Mouse (Mus musculus): ENCODE results near the gene Tor4a. TPM values are rescaled to one million over a fixed set of nuclear protein-coding genes. Genes with fewer than 3 reads are reported as not detected.

Tor4a gene
- polyA plus RNA-seq, 1 experiment from 2014 or later = 12.8 TPM

GRCm38 (mm10) chr2:25238106-25238505, 41.4 kb upstream of the Tor4a start:
- H3K36me3 ChIP-seq (ENCODE audit: control insufficient read depth, insufficient read depth, low read length) = no peaks in the 10 kb centered on the region
- no peak overlapping the region for H3K4me3 ChIP-seq (ENCODE audit: low read depth, low read length)
- no peaks in the 10 kb centered on the region for H3K9me3 ChIP-seq (ENCODE audit: control insufficient read depth, low read depth, low read length)
- no peak for ATAC-seq (ENCODE audit: insufficient number of reproducible peaks, insufficient read depth, low FRiP score, low read depth)
- H3K27me3 ChIP-seq (ENCODE audit: control insufficient read depth, insufficient read depth, low read length) = 0 out of 2 replicates have a peak, but pooled peaks cover 11% of the 10 kb centered on the region
- peaks cover 18% of the 10 kb centered on the region; the same call in 1 of the 2 replicates for H3K4me1 ChIP-seq (ENCODE audit: control insufficient read depth, insufficient read depth, low read length)
- no peak overlapping the region for H3K27ac ChIP-seq (ENCODE audit: low read length)
- no peak overlapping the region for H3K9ac ChIP-seq (replicated peaks; ENCODE audit: low read depth, low read length)
- H3K4me2 ChIP-seq (replicated peaks; ENCODE audit: low read depth, low read length) = no peak overlapping the region

DNA sequence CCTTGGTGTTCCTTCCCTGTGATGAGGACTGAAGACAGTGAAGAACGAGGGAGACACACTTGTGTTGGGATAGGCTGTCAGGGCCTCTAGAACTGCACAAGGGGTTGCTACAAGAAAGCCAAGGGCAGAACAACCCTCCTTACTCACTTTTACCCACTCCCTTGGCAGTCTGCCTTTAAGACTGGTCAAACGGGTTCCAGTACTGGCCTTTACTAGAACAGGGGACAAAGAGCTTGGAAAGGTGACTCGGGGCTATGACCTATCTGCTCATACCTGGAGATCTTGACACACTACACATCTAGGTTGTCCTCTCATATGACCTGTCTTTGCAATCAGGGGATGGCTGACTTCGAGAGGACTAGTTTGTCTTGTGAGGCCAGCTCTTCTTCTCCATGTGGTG, 40.8 kb upstream of the Tor4a start:
- 60% methylated on average over 4 of the region's 4 CpGs for WGBS
- Histone ChIP-seq H3K4me1 (ENCODE audit: control insufficient read depth, insufficient read depth, low read length) (peaks cover 18% of the 10 kb centered on the region; the same call in 1 of the 2 replicates), H3K9ac (replicated peaks; ENCODE audit: low read depth, low read length) (no peak overlapping the region), H3K4me3 (ENCODE audit: low read depth, low read length) (no peak overlapping the region), H3K9me3 (ENCODE audit: control insufficient read depth, low read depth, low read length) (no peaks in the 10 kb centered on the region), H3K4me2 (replicated peaks; ENCODE audit: low read depth, low read length) (no peak overlapping the region), H3K27me3 (ENCODE audit: control insufficient read depth, insufficient read depth, low read length) (0 out of 2 replicates have a peak, but pooled peaks cover 8% of the 10 kb centered on the region), H3K27ac (ENCODE audit: low read length) (no peak overlapping the region), H3K36me3 (ENCODE audit: control insufficient read depth, insufficient read depth, low read length) (no peaks in the 10 kb centered on the region)
- ATAC-seq (ENCODE audit: insufficient number of reproducible peaks, insufficient read depth, low FRiP score, low read depth) = no peak

- H3K36me3 ChIP-seq (ENCODE audit: control insufficient read depth, insufficient read depth, low read length) = no peaks in the 10 kb centered on the region
- no peak within 1 kb of the TSS for H3K4me3 ChIP-seq (ENCODE audit: low read depth, low read length)
- H3K9me3 ChIP-seq (ENCODE audit: control insufficient read depth, low read depth, low read length) = no peaks in the 10 kb centered on the region
- H3K9ac ChIP-seq (replicated peaks; ENCODE audit: low read depth, low read length) = no peak within 1 kb of the TSS; the same call in 1 of the 2 replicates
- 0 out of 2 replicates have a peak, but pooled peaks cover 3% of the 10 kb centered on the region for H3K27me3 ChIP-seq (ENCODE audit: control insufficient read depth, insufficient read depth, low read length)
- no peak for ATAC-seq (ENCODE audit: insufficient number of reproducible peaks, insufficient read depth, low FRiP score, low read depth)
- H3K4me1 ChIP-seq (ENCODE audit: control insufficient read depth, insufficient read depth, low read length) = peaks cover 16% of the 10 kb centered on the region; the same call in 1 of the 2 replicates
- H3K27ac ChIP-seq (ENCODE audit: low read length) = no peak within 1 kb of the TSS
- WGBS = 34% methylated on average over 8 of the region's 8 CpGs
- H3K4me2 ChIP-seq (replicated peaks; ENCODE audit: low read depth, low read length) = no peak within 1 kb of the TSS
Measured at GRCm38 (mm10) chr2:25236614-25237013, 39.9 kb upstream of the Tor4a start, which contains the start of gene Rnf224. TSS of gene Rnf224 (minus strand) at chr2:25236787.

DNA sequence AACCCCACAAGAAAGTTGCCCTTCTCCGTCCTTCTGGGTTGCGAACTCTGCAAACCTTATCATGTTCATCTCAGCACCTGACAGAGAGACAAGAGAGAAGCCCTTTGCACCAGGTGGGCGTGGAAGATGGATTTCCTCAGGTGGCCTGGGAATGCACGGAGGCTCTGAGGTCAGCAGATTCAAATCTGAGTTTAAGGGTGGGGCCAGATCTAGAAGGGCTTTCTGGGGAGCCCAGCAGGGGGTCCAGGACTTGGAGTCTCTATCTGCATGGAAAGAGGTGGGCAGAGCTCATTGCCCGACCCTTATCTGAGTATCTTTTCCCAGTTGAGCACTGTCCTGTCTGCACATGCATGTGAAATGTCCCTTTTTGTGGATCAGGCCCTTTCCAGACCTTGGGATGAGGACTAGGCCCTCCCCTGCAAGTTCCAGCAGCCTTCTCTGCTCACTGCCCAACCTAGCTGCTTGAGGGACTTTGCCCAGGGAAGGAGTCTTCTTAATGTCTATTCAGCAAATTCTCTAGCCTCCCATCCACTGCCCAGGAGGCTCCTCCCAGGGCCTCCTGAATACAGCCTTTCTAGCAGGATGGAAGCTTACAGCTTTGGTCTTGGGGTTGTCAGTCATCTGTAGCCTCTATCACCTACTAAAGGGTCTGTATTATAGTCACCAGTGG, 38.0 kb upstream of the Tor4a start:
- Histone ChIP-seq H3K4me1 (ENCODE audit: control insufficient read depth, insufficient read depth, low read length) (0 out of 2 replicates have a peak, but pooled peaks cover 4% of the 10 kb centered on the region), H3K36me3 (ENCODE audit: control insufficient read depth, insufficient read depth, low read length) (no peaks in the 10 kb centered on the region), H3K27me3 (ENCODE audit: control insufficient read depth, insufficient read depth, low read length) (no peaks in the 10 kb centered on the region), H3K9ac (replicated peaks; ENCODE audit: low read depth, low read length) (no peak overlapping the region), H3K9me3 (ENCODE audit: control insufficient read depth, low read depth, low read length) (no peaks in the 10 kb centered on the region), H3K4me2 (replicated peaks; ENCODE audit: low read depth, low read length) (no peak overlapping the region), H3K4me3 (ENCODE audit: low read depth, low read length) (no peak overlapping the region), H3K27ac (ENCODE audit: low read length) (no peak overlapping the region)
- no peak for ATAC-seq (ENCODE audit: insufficient number of reproducible peaks, insufficient read depth, low FRiP score, low read depth)
- WGBS = 56% methylated on average over 5 of the region's 5 CpGs

DNA sequence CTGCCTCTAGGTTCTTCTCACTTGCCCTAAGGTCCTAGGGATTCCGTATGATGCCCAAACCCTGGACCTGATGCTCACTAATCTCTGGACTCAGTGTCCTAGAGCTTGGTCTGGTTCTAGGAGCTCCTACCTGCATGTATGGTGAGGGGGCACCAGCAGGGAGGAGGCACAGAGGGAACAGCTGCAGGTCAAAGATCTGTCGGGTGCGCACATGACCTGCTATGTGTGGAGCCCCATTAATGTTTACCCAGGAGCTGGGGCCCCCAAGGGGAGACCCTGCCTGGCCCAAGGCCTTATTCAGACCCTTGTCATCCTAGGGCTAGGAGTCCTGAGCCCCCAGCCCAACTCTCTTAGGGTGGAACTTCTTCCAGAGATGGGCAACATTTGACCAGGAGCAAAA, 37.4 kb upstream of the Tor4a start, which contains the start of gene Slc34a3:
Gene Slc34a3 (minus strand): TSS at position 315 of the 400 bp plus-strand sequence.
- Histone ChIP-seq H3K9me3 (ENCODE audit: control insufficient read depth, low read depth, low read length) (no peaks in the 10 kb centered on the region), H3K4me1 (ENCODE audit: control insufficient read depth, insufficient read depth, low read length) (0 out of 2 replicates have a peak, but pooled peaks cover 4% of the 10 kb centered on the region), H3K9ac (replicated peaks; ENCODE audit: low read depth, low read length) (no peak within 1 kb of the TSS), H3K36me3 (ENCODE audit: control insufficient read depth, insufficient read depth, low read length) (no peaks in the 10 kb centered on the region), H3K4me3 (ENCODE audit: low read depth, low read length) (no peak within 1 kb of the TSS), H3K4me2 (replicated peaks; ENCODE audit: low read depth, low read length) (no peak within 1 kb of the TSS), H3K27me3 (ENCODE audit: control insufficient read depth, insufficient read depth, low read length) (no peaks in the 10 kb centered on the region), H3K27ac (ENCODE audit: low read length) (no peak within 1 kb of the TSS)
- no peak for ATAC-seq (ENCODE audit: insufficient number of reproducible peaks, insufficient read depth, low FRiP score, low read depth)
- 65% methylated on average over 3 of the region's 3 CpGs for WGBS

DNA sequence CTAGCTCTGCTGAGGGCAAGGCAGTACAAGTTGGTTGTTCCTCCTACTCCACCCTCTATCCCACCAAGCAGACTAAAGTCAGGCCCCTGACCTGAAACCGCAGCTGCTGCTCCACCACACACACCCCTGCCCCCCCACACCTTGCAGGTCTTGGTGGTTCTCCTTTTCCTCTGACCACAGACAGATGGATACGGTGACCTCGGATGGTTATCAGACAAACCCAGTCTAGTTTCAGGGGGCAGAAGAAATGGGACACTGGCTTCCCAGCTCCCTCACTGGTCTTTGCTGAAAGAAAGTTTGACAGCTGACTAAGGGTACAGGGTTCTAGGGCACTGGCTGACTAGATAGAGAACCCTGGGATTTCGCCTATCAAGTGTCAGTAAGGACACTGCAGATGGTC, 36.7 kb upstream of the Tor4a start:
- Histone ChIP-seq H3K27ac (ENCODE audit: low read length) (no peak overlapping the region), H3K4me1 (ENCODE audit: control insufficient read depth, insufficient read depth, low read length) (0 out of 2 replicates have a peak, but pooled peaks cover 4% of the 10 kb centered on the region), H3K4me2 (replicated peaks; ENCODE audit: low read depth, low read length) (no peak overlapping the region), H3K36me3 (ENCODE audit: control insufficient read depth, insufficient read depth, low read length) (no peaks in the 10 kb centered on the region), H3K4me3 (ENCODE audit: low read depth, low read length) (no peak overlapping the region), H3K9me3 (ENCODE audit: control insufficient read depth, low read depth, low read length) (no peaks in the 10 kb centered on the region), H3K27me3 (ENCODE audit: control insufficient read depth, insufficient read depth, low read length) (no peaks in the 10 kb centered on the region), H3K9ac (replicated peaks; ENCODE audit: low read depth, low read length) (no peak overlapping the region)
- WGBS = 78% methylated on average over 4 of the region's 4 CpGs
- ATAC-seq (ENCODE audit: insufficient number of reproducible peaks, insufficient read depth, low FRiP score, low read depth) = no peak

- no peak for ATAC-seq (ENCODE audit: insufficient number of reproducible peaks, insufficient read depth, low FRiP score, low read depth)
- Histone ChIP-seq H3K9me3 (ENCODE audit: control insufficient read depth, low read depth, low read length) (no peaks in the 10 kb centered on the region), H3K4me2 (replicated peaks; ENCODE audit: low read depth, low read length) (no peak overlapping the region), H3K27me3 (ENCODE audit: control insufficient read depth, insufficient read depth, low read length) (no peaks in the 10 kb centered on the region), H3K9ac (replicated peaks; ENCODE audit: low read depth, low read length) (no peak overlapping the region), H3K27ac (ENCODE audit: low read length) (no peak overlapping the region), H3K4me1 (ENCODE audit: control insufficient read depth, insufficient read depth, low read length) (no peaks in the 10 kb centered on the region), H3K36me3 (ENCODE audit: control insufficient read depth, insufficient read depth, low read length) (no peaks in the 10 kb centered on the region), H3K4me3 (ENCODE audit: low read depth, low read length) (no peak overlapping the region)
- WGBS = 57% methylated on average over 12 of the region's 12 CpGs
Measured at GRCm38 (mm10) chr2:25231038-25231437, 34.4 kb upstream of the Tor4a start.

DNA sequence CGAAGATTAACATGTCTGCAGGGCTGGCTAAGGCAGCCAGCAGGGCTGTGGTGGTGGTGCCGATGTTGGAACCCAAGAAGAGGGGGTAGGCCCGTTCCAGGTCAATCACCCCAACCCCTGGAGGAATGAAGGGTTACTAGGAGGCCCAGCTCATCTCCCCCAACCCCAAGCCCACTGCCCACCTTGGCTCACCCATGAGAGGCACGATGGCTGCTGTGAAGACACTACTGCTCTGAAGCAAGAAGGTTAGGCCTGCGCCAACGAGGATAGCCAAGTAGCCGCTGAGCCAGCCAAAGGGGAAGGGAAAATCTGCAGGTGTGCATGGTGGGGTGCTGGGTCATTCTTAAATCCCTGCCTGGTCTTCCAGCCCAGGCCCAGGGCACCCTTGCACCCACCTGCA, 33.9 kb upstream of the Tor4a start:
- H3K36me3 ChIP-seq (ENCODE audit: control insufficient read depth, insufficient read depth, low read length) = no peaks in the 10 kb centered on the region
- no peaks in the 10 kb centered on the region for H3K9me3 ChIP-seq (ENCODE audit: control insufficient read depth, low read depth, low read length)
- H3K4me1 ChIP-seq (ENCODE audit: control insufficient read depth, insufficient read depth, low read length) = peaks cover 4% of the 10 kb centered on the region; the same call in 1 of the 2 replicates
- H3K27ac ChIP-seq (ENCODE audit: low read length) = no peak overlapping the region
- no peak overlapping the region for H3K4me2 ChIP-seq (replicated peaks; ENCODE audit: low read depth, low read length)
- ATAC-seq (ENCODE audit: insufficient number of reproducible peaks, insufficient read depth, low FRiP score, low read depth) = no peak
- H3K4me3 ChIP-seq (ENCODE audit: low read depth, low read length) = no peak overlapping the region
- H3K27me3 ChIP-seq (ENCODE audit: control insufficient read depth, insufficient read depth, low read length) = no peaks in the 10 kb centered on the region
- no peak overlapping the region for H3K9ac ChIP-seq (replicated peaks; ENCODE audit: low read depth, low read length)
- WGBS = 95% methylated on average over 7 of the region's 7 CpGs
